Comparison of ENCODE assay signal across 26 mouse cellular contexts in the genomic region with DNA sequence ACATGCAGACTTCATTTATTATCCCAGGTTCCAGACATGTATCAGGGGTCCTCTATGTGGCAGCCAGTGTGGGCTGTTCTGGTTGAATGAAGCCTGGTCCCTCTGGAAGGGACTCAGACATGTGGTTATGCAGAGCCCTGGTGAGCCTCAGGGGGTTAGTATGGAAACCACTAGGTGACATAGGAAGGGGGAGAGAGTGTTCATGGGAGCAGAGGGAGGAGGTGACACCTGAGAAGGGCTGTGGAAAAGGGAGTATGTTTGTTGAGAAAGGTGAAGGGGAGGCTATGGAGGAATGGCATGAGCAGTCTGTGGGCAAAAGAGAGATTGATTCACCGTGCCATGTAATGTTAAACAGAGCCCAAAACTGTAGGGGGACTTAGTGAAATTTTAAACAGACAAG. TPM values are rescaled to one million over a fixed set of nuclear protein-coding genes. Genes with fewer than 3 reads are reported as not detected.
DNase-seq lines count a peak whose midpoint lies in the region; ATAC-seq and TF ChIP-seq lines count a peak whose summit lies in the region.
"Had no signal": no experiment of that assay in that cellular context is flagged by ENCODE, and none has a peak within 500 bp of the region (broad histone marks: within the 10 kb centered on the region; RNA-seq: fewer than 3 reads in every experiment).

No protein-coding gene starts in this region.

- no peak for TF ChIP-seq CTCF in kidney, adult 2 months (conservative IDR thresholded peaks at IDR 0.05; ENCODE audit: insufficient read depth, insufficient read length, low read depth, low read length)

- no peaks in the 10 kb centered on the region for H3K36me3 ChIP-seq in hindbrain, embryonic 15.5 days
- H3K36me3 ChIP-seq in hindbrain, embryonic 14.5 days (replicated peaks; ENCODE audit: control insufficient read depth, insufficient read depth): no peaks in the 10 kb centered on the region
- no peaks in the 10 kb centered on the region for H3K36me3 ChIP-seq in kidney, embryonic 16.5 days (ENCODE audit: insufficient read depth, low read length)
- H3K36me3 ChIP-seq in kidney, adult 2 months (ENCODE audit: control insufficient read depth, insufficient read depth, low read length): no peaks in the 10 kb centered on the region
- no peaks in the 10 kb centered on the region for H3K36me3 ChIP-seq in midbrain, embryonic 15.5 days (replicated peaks)
- no peaks in the 10 kb centered on the region for H3K36me3 ChIP-seq in midbrain, embryonic 16.5 days (ENCODE audit: control insufficient read depth, insufficient read depth, low read length)
- H3K36me3 ChIP-seq: embryonic facial prominence, embryonic 13.5 days; forebrain, embryonic 10.5 days; G1E; hindbrain, embryonic 12.5 days had no signal

- H3K9ac ChIP-seq in hindbrain, embryonic 15.5 days: no peak overlapping the region
- H3K9ac ChIP-seq in hindbrain, embryonic 14.5 days: no peak overlapping the region
- no peak overlapping the region for H3K9ac ChIP-seq in kidney, embryonic 16.5 days (replicated peaks; ENCODE audit: low read length)
- H3K9ac ChIP-seq in midbrain, embryonic 15.5 days: no peak overlapping the region
- H3K9ac ChIP-seq in midbrain, embryonic 16.5 days (ENCODE audit: low read depth, low read length): no peak overlapping the region
- H3K9ac ChIP-seq: embryonic facial prominence, embryonic 13.5 days; forebrain, embryonic 13.5 days; hindbrain, embryonic 12.5 days had no signal

- no peaks in the 10 kb centered on the region for H3K27me3 ChIP-seq in hindbrain, embryonic 15.5 days
- no peaks in the 10 kb centered on the region for H3K27me3 ChIP-seq in hindbrain, embryonic 14.5 days (ENCODE audit: control insufficient read depth, insufficient read depth, low read length)
- H3K27me3 ChIP-seq in kidney, embryonic 16.5 days (ENCODE audit: insufficient read depth, low read length): no peaks in the 10 kb centered on the region
- H3K27me3 ChIP-seq in kidney, adult 2 months (replicated peaks; ENCODE audit: control insufficient read depth, insufficient read depth, low read length): no peaks in the 10 kb centered on the region
- H3K27me3 ChIP-seq in midbrain, embryonic 15.5 days (replicated peaks): no peaks in the 10 kb centered on the region
- H3K27me3 ChIP-seq in midbrain, embryonic 16.5 days (ENCODE audit: control insufficient read depth, insufficient read depth, low read depth, low read length): no peaks in the 10 kb centered on the region
- H3K27me3 ChIP-seq: CH12.LX; embryonic facial prominence, embryonic 13.5 days; forebrain, embryonic 13.5 days; hindbrain, embryonic 12.5 days had no signal

- no peaks in the 10 kb centered on the region for H3K9me3 ChIP-seq in hindbrain, embryonic 15.5 days
- H3K9me3 ChIP-seq in hindbrain, embryonic 14.5 days (ENCODE audit: control insufficient read depth, low read length): no peaks in the 10 kb centered on the region
- H3K9me3 ChIP-seq in kidney, embryonic 16.5 days (ENCODE audit: low read length): no peaks in the 10 kb centered on the region
- H3K9me3 ChIP-seq in midbrain, embryonic 15.5 days: no peaks in the 10 kb centered on the region
- H3K9me3 ChIP-seq in midbrain, embryonic 16.5 days (replicated peaks; ENCODE audit: control insufficient read depth, low read length, poor library complexity, severe bottlenecking): no peaks in the 10 kb centered on the region
- H3K9me3 ChIP-seq: embryonic facial prominence, embryonic 13.5 days; forebrain, embryonic 10.5 days; forebrain, embryonic 13.5 days; G1E; hindbrain, embryonic 12.5 days had no signal

- no peak overlapping the region for H3K27ac ChIP-seq in hindbrain, embryonic 15.5 days (replicated peaks)
- H3K27ac ChIP-seq in hindbrain, embryonic 14.5 days: no peak overlapping the region
- no peak overlapping the region for H3K27ac ChIP-seq in kidney, embryonic 16.5 days (ENCODE audit: low read length)
- H3K27ac ChIP-seq in kidney, adult 2 months (ENCODE audit: insufficient read depth, low read depth, low read length): no peak overlapping the region
- H3K27ac ChIP-seq in midbrain, embryonic 15.5 days: no peak overlapping the region
- H3K27ac ChIP-seq in midbrain, embryonic 16.5 days (ENCODE audit: low read length): no peak overlapping the region
- H3K27ac ChIP-seq: embryonic facial prominence, embryonic 13.5 days; forebrain, embryonic 10.5 days; forebrain, embryonic 13.5 days; hindbrain, embryonic 12.5 days; hindbrain, postnatal 0 days had no signal

- peak; percentile 19; the same call in 1 of the 2 replicates for ATAC-seq in hindbrain, embryonic 15.5 days (ENCODE audit: low FRiP score, low read depth)
- no peak for ATAC-seq in hindbrain, embryonic 14.5 days (ENCODE audit: low FRiP score)
- peak; percentile 94 for ATAC-seq in kidney, embryonic 16.5 days (ENCODE audit: low FRiP score, low TSS enrichment)
- ATAC-seq in midbrain, embryonic 15.5 days (replicated peaks): 0 out of 2 replicates have a peak, but pooled peaks have one; percentile 50
- ATAC-seq in midbrain, embryonic 16.5 days: no peak
- ATAC-seq in granulocyte monocyte progenitor cell, adult 5-6 weeks (replicated peaks; ENCODE audit: poor library complexity, severe bottlenecking): no peak
- ATAC-seq: forebrain, embryonic 13.5 days; forebrain, embryonic 16.5 days; hindbrain, postnatal 0 days; Patski had no signal

- 76% methylated on average over 1 of the region's 1 CpGs for WGBS in hindbrain, embryonic 15.5 days
- WGBS in hindbrain, embryonic 14.5 days: 70% methylated on average over 1 of the region's 1 CpGs
- WGBS in kidney, embryonic 16.5 days: 21% methylated on average over 1 of the region's 1 CpGs
- 60% methylated on average over 1 of the region's 1 CpGs for WGBS in kidney, adult 2 months
- WGBS in midbrain, embryonic 15.5 days: 68% methylated on average over 1 of the region's 1 CpGs
- WGBS in midbrain, embryonic 16.5 days: 80% methylated on average over 1 of the region's 1 CpGs

- no peak for TF ChIP-seq POLR2A in kidney, adult 2 months (IDR thresholded peaks at IDR 0.05; ENCODE audit: low read depth, low read length)

- no peak overlapping the region for H3K4me2 ChIP-seq in hindbrain, embryonic 15.5 days
- no peak overlapping the region for H3K4me2 ChIP-seq in hindbrain, embryonic 14.5 days (replicated peaks)
- no peak overlapping the region for H3K4me2 ChIP-seq in kidney, embryonic 16.5 days (replicated peaks; ENCODE audit: low read depth, low read length)
- H3K4me2 ChIP-seq in midbrain, embryonic 15.5 days: no peak overlapping the region
- no peak overlapping the region for H3K4me2 ChIP-seq in midbrain, embryonic 16.5 days (ENCODE audit: low read length)
- H3K4me2 ChIP-seq: embryonic facial prominence, embryonic 13.5 days; forebrain, embryonic 13.5 days; heart, embryonic 11.5 days; hindbrain, embryonic 12.5 days had no signal

- no peaks in the 10 kb centered on the region for H3K4me1 ChIP-seq in hindbrain, embryonic 15.5 days (replicated peaks)
- no peaks in the 10 kb centered on the region for H3K4me1 ChIP-seq in hindbrain, embryonic 14.5 days (replicated peaks; ENCODE audit: control insufficient read depth, insufficient read depth, low read length)
- peaks cover 14% of the 10 kb centered on the region for H3K4me1 ChIP-seq in kidney, embryonic 16.5 days (ENCODE audit: insufficient read depth, low read length)
- H3K4me1 ChIP-seq in kidney, adult 2 months (ENCODE audit: control insufficient read depth, insufficient read depth, low read length): no peaks in the 10 kb centered on the region
- no peaks in the 10 kb centered on the region for H3K4me1 ChIP-seq in midbrain, embryonic 15.5 days
- H3K4me1 ChIP-seq in midbrain, embryonic 16.5 days (ENCODE audit: control insufficient read depth, insufficient read depth, low read length): no peaks in the 10 kb centered on the region
- H3K4me1 ChIP-seq: forebrain, embryonic 10.5 days; forebrain, embryonic 13.5 days had no signal

- H3K4me3 ChIP-seq in hindbrain, embryonic 15.5 days: no peak overlapping the region
- H3K4me3 ChIP-seq in hindbrain, embryonic 14.5 days (replicated peaks; ENCODE audit: low read length): no peak overlapping the region
- no peak overlapping the region for H3K4me3 ChIP-seq in kidney, embryonic 16.5 days (ENCODE audit: low read length)
- H3K4me3 ChIP-seq in kidney, adult 2 months (ENCODE audit: insufficient read depth, low read depth, low read length): no peak overlapping the region
- no peak overlapping the region for H3K4me3 ChIP-seq in midbrain, embryonic 15.5 days
- no peak overlapping the region for H3K4me3 ChIP-seq in midbrain, embryonic 16.5 days (ENCODE audit: low read depth, low read length)
- H3K4me3 ChIP-seq: embryonic facial prominence, embryonic 13.5 days; forebrain, embryonic 10.5 days; forebrain, embryonic 13.5 days; hindbrain, embryonic 12.5 days had no signal

- DNase-seq in hindbrain, embryonic 14.5 days (ENCODE audit: low spot score): no peak
- DNase-seq in kidney, adult 2 months: no peak
- DNase-seq: adrenal gland, postnatal 10 days; adrenal gland, postnatal 36 days; B cell, adult 2 months; cerebellum, adult 18-20 months; cerebellum, adult 9-10 months; cerebellum, postnatal 14 days; gastrocnemius, postnatal 10 days; gastrocnemius, postnatal 36 days; heart, adult 11 months had no signal

RNA-seq across cellular contexts. Expression of a gene that starts 51.9 kb away (rescaled TPM):
- polyA plus RNA-seq in hindbrain, embryonic 15.5 days (2015; fragmentation: Nextera tagmentation; extraction: Ambion mirVana): 22.2 and 22.9 TPM in 2 replicates
- polyA plus RNA-seq in hindbrain, embryonic 14.5 days (2014; fragmentation: Nextera tagmentation; extraction: Ambion mirVana): 32.8 and 47.0 TPM in 2 replicates
- polyA plus RNA-seq in kidney, embryonic 16.5 days (2015; fragmentation: Nextera tagmentation; extraction: Ambion mirVana): 32.6 and 36.4 TPM in 2 replicates
- polyA plus RNA-seq in kidney, adult 2 months (2012; rRNA removed): 8.4 and 11.3 TPM in 2 replicates
- polyA plus RNA-seq in midbrain, embryonic 15.5 days (2015; fragmentation: Nextera tagmentation; extraction: Ambion mirVana): 23.1 and 25.4 TPM in 2 replicates
- 17.5 and 24.9 TPM in 2 replicates for polyA plus RNA-seq in midbrain, embryonic 16.5 days (2015; fragmentation: Nextera tagmentation; extraction: Ambion mirVana)
- 0.28 TPM in 1 of 2 replicates, not detected in the other for total RNA-seq in granulocyte monocyte progenitor cell, adult 5-6 weeks (2014; fragmentation: Nextera tagmentation)
- total RNA-seq in granulocyte monocyte progenitor cell, adult 5-6 weeks (2017): not detected in 2 replicates
- polyA plus RNA-seq: G1E had no signal

Comparison
In these comparisons a context has a peak if more than half of its experiments do, and no peak if none do; other contexts are left out.
1. ATAC-seq: peak in hindbrain, embryonic 15.5 days (single experiment), kidney, embryonic 16.5 days (single experiment) and midbrain, embryonic 15.5 days (single experiment); none in hindbrain, embryonic 14.5 days (single experiment), midbrain, embryonic 16.5 days (single experiment) and granulocyte monocyte progenitor cell, adult 5-6 weeks (single experiment).